Mouse (Mus musculus) embryo, embryonic 11.5 days (tissue): ENCODE measurements around the gene Wasl.
A peak's percentile ranks its signal among the peaks of the same experiment; 100 is the strongest.

Experiments
- DNase-seq: peaks from one replicate; pipeline ENCODE4 v3.0.0-alpha.2; 2012; ENCODE audit warnings: low read depth, low spot score

The Wasl gene

DNA sequence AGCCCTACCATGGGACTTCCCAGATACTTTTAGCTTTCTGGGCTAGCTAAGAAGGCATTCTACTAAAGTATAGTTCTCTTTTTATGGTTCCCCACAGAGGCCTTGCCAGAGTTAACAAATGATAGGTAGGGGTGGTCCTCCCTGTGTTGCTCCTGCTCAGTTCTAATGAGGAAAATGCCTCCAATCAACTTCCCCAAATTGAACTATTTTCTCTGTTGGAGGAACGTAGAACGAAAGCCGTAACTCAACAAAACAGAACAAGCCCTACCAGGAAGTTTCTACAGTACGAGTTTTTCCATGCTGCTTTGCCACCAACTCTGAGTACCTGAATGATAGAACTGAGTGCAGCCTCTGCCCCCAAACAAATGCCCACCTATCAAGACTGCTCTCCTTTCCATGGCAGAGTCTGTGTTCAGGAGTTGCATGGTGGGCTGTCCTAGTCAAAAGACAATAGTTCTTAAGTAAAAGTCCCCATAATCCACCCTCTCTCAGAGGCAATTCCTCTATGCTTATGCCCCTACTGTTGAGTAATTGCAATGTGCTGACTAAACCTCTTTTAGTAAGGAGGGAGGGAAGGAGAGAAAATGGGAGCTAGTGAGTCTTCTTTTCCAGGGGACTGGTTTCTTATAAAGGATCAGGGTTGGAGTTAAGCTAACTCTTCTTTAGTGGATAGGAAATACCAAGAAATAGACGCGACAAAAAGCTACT is 19.3 kb downstream of the Wasl start:
- DNase-seq: no peak

DNA sequence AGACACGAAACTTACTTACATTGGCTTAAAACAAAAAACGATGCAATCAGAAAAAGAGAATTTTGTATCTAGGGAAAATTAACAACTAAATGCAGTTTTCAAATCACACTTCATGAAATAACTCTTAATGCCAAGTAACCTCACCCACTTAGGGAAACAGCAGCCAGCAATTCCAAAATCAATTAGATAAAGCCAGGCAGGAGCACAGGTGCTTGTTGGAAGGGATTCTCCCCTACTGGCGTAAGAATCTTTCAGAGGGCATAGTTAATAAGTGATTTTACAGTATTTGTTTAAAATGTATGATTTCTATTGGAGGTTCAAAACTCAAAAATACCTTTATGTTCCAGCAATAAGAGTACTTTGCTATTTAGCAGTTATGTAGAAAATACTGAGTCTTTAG is 21.8 kb downstream of the Wasl start:
- no peak for DNase-seq

DNA sequence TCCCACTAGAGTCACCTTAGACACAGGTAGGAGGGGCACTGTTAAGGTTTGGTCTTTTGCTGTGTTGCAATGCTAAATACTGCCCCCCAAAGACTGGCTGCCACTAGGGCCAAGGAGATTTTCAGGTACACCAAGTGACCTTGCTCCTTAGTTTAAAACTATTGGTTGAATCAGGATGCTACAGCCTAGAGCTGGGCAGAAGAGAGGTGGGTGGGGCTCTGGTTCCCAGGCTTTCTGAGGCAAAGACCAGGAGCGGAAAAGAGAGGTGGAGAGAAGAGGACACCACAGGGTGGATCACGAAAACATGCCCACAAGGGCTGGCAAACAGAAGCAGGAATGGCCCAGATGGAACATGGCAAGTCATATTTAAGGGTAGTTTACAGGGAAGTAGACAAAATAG is 22.6 kb downstream of the Wasl start:
- no peak for DNase-seq

DNA sequence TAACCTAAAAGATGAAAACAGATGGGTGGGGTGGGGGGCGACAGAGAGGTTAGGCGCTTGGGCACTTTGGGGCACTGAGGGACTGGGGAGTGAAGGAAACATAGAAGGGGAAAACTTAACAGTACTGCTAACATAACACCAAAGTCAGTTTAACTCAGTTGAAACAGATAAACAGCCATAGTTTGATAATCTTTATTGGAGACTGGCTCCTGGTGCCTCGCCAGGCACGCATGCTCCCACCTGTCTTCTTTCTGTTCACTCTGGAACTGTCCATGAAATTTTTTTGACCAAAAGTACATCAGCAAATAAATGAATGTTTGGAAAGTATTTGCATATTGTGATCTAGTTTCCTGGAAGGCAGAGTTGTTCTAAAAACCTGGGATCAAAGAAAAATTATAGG is 23.5 kb downstream of the Wasl start:
- no peak for DNase-seq

DNA sequence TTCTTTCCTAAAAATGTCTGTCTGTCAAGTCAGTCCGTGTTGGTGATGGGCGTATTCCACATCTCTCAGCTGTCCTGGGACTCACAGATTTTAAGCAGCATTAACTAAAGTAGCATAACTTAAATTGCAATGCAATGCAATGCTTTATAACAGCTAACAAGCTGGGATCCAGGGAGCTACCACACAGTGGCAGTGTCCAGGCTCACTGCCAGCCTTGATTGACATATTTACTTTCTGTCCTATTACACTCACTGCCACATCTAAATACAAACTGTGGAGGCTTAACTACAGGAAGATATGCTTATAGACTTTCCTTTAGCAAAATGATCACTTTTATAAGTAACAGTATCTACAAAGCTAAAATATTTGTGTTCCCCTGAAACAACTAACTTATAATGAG is 29.0 kb downstream of the Wasl start:
- DNase-seq: no peak

DNA sequence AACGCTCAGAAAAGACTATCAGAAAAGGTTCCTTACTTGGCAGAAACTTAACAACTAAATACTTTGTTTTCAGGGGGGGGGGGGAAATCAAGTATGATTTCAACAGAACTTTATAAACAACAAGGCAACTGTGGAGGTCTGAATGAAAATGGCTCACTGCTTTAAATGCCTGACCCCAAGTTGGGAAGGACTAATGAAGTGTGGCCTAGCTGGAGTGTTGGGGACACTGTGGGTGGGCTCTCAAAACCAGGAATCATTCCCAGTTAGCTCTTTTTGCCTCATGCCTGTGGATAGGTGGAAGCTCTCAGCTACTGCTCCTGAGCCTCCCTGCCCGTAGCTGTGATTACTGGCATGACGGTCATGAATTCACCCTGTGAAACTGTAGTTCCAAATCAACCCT is 30.7 kb downstream of the Wasl start:
- DNase-seq: no peak

DNA sequence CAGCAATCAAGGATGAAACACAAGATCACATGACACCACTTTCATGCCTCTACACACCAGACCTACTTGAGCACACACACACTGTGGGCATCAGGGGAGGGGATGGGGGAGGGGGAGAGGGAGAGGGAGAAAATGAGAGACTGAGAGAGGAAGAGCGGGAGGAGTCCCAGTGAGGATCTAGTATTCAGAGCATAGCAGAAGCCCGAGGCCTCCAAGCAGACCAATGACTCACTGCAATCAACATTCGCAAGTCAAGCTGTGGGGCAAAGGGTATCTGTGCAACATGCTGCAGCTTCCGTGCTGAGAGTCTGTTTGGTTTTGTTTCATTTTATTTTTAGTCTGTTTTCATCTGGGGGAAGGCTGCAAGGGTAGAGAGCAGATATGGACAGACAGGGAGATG is 32.7 kb downstream of the Wasl start:
- DNase-seq: no peak

DNA sequence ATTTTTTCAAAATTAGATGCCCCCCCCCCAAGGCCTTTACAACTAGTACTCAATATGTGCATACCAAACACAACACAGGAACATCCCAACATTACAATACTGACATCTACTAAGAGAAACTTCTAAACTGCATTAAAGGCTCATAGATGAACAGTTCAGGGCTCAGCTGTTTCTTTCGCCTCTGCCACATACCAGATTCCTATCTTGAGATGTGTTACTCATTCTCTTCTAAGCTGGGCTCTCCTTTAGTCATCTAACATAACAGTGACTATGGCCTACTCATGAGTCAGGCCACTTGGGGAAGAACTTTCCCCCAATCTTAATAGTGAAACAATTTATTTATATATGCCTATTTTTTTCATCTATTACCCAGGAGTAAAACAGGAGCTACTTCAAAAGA is 36.3 kb downstream of the Wasl start:
- no peak for DNase-seq

DNA sequence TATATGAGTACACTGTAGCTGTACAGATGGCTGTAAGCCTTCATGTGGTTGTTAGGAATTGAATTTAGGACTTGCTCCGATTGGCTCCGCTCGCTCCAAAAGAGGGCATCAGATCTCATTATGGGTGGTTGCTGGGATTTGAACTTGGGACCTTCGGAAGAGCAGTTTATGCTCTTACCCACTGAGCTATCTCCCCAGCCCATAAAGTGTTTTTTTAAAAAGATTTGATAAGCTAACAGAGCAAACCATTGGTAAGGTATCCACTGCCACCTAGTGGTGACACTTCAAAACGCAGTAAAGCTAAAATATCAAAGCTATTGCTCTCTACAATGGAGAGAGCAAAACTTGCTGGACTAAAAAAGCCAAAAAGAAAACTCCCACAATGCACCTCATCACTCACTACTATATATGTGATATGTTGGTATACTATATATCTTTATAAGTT is 37.2 kb downstream of the Wasl start:
- peak; percentile 54 for DNase-seq

DNA sequence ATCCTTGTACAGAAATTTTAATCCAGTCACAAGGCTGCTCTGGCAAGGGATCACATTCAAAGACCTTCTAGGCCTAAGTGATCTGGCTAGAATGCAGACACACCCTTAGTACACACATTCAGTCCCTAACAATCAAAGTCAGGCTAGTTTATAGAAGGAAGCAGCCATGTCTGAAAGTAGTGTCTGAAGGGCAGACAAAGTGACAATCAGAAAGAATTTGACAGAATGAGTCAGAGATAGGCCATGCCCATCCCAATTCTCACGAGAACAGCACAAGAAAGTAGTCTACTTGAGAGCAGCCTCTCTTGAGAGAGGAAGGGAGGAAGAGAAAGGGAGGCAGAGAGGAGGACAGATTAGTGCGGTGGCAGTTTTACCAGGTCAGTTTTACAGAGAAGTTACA is 42.7 kb downstream of the Wasl start:
- DNase-seq: no peak

DNA sequence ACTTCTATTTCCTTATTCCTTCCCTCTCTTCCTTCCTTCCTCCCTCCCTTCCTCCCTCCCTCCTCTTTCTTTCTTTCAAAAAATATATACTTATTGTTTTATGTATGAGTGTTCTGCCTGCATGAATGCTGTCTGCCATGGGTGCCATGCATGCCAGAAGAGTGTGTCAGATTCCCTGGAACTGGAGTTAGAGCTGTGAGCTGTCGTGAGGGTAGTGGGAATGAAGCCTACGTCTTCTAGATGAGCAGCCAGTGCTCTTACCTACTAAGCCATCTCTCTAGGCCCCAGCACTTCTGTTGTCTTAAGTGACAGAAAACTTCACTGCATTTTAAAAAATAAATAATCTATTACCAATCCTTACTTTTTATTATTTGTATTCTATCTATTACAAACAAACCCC is 43.9 kb downstream of the Wasl start:
- DNase-seq: no peak

DNA sequence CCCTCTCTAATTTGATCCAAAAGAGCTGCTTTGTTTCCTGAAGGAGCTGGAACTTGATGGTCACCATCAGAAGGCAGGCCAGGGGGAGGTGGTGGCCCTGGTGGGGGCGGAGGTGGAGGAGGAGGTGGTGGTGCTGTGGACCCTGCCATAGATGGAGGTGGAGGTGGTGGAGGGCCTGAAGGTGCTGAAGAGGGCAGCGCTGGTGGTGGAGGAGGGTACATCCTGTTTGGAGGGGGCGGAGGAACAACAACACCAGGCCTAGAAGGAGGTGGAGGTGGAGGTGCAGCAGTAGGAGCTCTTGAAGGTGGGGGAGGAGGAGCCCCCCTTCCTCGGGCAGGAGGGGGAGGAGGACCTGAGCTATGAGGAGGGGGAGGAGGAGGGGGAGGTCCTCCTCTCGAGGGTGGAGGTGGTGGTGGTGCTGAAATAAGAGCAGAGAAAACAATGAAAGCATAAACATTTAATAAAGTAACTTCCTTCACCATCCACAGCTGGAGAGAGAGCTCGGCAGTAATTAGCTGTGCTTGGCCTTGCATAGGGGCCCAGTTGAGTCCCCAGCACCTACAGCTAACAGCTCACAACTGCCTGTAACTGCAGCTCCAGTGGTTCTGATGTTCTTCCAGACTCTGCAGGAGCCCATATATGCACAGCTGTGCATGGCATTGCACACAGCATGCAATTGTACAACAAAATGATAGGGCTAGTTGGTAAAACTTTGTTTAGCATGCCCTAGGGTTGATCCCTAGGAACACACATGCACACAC is 45.3 kb downstream of the Wasl start:
- no peak for DNase-seq

DNA sequence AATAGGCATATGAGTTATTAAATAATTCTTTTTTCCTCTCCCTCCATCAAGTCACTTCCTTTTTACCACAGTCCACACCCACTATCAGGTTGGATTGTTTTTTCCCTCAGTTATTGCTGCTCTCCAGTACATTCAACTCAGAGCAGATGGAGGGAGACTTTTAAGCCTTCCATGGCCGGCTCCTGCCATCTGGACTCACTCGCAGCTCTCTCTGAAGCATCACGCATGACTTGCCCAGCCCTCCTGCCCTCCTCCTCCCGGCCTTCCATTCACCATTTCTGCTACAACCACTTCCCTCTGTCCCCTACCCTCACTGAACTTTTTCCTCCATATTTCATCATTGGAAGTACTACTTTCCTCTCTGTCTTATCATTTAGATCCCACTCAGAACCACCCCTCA is 48.1 kb downstream of the Wasl start:
- no peak for DNase-seq

DNA sequence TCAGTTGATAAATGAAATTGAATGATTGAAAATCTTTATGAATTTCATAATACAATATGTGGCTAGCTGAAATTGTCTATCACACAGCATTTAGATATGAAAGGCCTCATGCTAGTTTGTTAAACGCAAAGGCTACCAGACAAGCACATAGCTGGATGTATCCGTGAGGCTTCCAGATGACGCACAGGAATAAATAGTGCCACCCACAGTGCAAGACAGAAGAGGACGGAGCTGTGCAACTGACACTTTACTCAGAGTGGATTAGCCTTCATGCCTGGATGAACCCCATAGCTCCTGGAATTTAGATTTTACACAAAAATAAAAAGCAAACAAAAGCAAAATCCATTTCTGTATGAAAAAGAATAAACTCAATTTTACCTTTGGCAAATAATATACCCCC is 50.9 kb downstream of the Wasl start:
- no peak for DNase-seq

DNA sequence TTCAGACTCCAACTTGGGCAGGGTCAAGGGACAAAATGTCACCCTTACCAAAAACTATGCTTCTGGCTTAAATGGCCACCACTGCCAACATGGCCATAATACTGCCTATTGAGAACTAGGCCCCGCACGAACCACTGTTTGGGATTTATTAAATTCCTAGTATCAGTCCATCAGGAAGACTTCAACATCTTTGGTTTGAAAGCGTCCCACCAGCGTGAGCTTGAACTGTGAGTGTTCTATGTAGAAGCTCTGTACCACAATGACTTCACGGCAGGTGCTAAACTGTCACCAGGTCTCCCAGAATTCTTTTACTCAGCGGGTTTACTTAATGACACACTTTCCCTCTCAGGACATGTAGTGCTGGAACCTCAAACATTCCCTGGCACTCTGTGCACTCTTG is 51.5 kb downstream of the Wasl start:
- no peak for DNase-seq

DNA sequence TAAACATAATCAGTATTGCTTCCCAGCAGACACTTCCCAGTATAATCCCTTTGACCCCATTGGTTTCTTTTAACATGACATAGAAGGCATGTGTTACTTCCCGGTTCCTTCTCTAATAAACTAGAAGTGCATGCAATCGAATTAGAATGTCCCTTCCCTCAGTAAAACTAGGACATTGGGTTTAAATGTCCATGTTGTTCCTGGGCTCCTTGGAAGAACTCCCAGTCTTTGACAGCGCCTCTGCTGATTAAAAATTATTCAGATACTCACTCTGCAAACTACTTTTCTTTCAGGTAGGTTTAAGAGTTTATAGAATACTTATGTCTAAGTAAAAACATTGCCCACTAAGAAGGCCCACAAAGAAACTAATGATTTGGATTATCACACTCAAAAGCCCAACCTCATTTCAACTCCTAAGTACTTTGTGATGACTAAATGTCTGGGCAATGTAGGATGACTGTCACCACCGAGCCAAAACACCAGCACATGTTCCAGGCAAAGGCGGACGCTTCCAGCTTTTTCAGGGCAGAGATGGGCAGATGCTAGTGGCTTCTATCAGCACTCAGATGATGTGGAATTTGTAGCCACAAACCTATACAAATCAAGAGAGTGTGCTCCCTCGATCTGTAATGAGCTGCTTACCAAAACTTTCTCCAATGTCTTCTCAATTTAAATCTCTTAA is 52.6 kb downstream of the Wasl start:
- DNase-seq: no peak

DNA sequence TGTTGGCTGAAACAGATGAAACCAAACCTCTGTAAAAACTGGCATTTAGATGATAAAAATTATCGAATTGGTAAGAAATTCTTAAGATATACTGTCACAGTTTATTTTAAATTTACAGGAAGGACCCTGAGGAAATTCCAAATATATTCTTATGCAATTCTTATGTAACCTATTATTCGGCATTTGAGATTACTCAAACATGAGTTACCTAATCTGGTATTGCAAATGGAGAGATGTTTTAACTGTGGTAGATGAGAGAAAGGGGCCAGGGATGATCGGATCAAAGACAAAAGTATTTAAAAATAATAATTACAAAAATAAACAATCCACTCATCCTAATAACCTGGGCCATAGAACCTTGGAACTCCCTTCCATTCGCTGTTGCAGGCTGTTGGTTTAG is 54.5 kb downstream of the Wasl start:
- no peak for DNase-seq

DNA sequence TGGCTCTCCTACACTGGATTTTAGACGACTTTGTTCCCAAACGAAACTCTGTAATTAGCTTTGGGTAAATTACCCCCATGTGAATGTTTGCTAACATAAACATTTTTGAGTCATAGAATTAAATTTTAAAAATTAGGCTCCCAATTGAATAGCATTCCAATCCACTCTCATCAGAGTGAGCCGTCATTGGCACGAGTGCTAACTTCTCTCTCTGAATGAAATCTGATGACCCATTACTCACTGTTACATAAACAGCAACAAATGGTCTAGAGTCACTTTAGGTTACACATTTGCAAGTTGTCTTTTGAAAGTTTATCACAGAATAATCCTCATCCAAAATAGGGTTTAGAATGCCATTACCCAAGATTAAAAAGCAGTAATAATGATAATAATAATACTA is 55.3 kb downstream of the Wasl start:
- DNase-seq: no peak

DNA sequence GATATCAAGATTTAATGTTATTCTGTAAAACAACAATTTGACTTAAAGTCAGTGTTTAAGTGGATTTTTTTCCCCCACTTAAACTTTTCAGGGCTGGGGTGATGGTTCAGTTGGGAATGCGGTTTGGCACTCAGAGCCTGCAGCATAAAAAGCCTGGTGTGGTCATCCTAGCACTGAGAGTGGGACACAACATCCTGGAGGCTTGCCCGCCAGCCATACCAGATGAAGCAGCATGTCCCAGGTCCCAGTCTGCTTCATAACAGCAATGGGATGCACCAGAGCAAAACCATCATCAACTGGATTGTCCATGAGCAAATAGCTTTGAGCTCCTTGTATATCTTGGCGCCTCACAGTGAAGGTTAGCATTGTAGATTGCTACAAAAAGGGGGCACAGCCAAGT is 56.1 kb downstream of the Wasl start:
- DNase-seq: no peak

DNA sequence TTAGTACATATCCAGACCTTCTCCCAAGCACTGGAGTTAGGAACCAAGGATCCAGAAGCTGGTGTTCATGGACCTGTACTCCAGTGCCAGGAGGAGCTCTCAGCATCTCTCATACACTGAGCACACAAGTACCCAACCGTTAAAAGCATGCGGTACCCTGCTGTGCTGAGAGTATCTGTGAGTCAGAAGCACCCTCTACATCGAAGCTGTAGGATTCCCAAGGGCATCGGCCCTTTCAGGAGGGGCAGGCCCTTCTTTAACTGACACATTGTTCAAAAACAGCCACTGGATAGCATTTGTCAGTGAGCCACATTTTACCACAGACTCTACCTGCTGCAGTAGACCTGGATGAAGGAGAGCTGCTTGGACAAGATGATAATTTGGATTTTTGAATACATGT is 56.7 kb downstream of the Wasl start:
- no peak for DNase-seq

DNA sequence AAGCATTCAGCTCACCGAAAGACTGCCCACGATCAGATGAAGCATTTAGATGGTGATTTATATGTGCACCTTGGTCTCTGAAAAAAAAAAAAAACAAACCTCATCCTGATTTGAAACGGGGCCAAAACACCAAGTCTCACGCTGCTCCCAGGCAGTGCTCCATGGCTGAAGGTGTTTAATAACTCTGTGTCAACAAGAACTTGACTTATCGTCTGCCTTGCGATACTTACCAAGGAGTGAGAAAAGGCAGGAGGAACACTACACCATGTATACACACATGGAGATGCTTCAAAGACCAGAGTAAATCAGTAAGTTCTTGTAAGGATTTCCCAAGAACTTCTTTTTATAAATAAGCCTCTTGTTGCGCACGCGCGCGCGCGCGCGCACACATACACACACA is 57.3 kb downstream of the Wasl start:
- DNase-seq: no peak

DNA sequence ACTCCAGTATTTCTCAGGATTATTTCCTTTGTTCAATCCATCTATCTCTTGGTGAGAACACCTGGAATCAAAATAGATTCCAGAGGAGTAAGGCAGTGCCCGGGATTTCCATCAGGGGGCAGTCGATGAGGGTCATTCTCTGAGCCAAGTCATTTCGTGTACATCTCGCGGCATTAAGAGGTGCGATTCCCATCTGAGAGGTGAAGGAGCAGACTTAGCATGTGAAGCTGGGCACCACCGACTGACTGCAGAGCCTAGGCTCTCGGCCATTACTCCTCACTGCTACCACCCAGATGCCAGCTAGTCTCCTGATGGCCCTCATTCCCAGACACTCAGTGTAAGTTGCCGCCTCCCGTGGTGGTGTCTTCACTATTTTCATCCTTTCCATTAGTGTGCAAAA is 58.3 kb downstream of the Wasl start:
- no peak for DNase-seq

DNA sequence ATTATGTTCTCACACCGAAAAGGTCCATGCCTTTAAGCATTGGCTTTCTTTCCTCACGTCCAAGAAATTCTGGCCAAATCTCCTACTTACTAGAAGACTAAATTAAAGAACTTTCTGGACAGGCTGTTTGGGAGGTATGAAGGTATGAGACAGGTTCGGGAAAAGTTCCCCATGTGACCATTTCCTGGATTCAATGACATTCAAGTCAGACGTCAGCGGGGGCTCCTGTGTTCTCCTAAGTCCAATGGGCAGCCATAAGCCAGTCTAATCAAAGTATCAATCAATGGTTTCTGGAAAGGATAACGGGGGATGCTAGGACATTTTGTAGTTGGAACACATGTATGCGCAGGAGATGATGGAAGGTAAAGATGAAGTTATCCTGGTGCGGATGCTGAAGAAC is 59.2 kb downstream of the Wasl start:
- no peak for DNase-seq
